Mouse (Mus musculus): ENCODE measurements around the gene Hmcn2.
A peak's percentile ranks its signal among the peaks of the same experiment; 100 is the strongest.

Gene Hmcn2

DNA sequence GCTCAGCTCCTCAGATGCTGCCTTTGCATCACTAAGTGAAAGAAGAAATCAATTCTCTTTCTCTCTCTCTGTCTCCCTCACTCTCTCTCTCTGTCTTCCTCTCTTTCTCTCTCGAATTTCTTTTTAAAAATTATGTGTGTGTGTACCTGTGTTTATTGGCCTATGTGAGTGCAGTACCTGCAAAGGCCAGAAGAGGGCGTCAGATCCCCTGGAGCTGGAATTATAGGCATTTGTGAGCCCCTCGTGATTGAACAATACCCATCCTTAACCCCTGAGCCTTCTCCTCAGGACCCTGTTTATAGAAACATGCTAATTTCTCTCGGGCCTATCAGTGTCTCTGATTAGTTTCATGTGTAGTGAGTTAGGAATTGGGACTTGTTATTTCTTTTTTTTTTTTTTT, 6.0 kb upstream of the Hmcn2 start:
- DNase-seq = no peak

DNA sequence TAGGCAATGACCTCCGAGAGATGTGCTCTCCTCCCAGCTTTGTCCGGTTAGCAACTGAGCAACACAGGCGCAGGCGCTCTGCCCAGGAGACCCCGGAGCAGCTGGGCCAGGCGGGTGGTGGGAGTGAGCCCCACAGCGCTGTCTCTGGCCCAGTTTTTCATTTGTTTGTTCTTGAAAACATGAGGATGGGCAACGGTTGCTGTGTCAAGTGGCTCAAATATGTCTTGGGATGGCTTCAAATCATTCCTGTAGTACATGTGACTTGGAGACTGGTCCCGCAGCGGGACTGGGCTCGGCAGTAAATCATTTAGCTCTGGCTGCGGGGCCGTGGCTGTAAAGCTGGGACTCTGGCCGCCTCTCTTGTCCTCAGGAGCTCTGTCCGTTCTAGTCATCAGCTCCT, 4.7 kb upstream of the Hmcn2 start:
- no peak for DNase-seq

DNA sequence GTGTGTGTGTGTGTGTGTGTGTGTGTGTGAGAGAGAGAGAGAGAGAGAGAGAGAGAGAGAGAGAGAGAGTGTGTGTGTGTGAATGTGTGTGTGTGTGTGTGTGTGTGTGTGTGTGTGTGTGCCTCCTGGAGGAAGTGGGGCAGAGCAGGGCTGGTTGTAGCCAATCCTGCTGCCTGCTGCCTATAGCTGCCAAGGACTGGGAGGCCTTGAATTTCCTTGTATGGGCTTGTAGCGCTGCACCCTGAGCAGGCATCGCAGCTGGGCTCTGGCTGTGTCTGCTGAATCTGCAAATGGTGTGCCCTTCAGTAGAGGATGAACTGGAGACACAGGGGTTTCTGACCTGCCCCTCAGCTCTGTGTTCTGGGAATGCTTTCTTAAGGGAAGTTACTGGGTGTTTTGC, 3.9 kb downstream of the Hmcn2 start:
- DNase-seq = no peak

DNA sequence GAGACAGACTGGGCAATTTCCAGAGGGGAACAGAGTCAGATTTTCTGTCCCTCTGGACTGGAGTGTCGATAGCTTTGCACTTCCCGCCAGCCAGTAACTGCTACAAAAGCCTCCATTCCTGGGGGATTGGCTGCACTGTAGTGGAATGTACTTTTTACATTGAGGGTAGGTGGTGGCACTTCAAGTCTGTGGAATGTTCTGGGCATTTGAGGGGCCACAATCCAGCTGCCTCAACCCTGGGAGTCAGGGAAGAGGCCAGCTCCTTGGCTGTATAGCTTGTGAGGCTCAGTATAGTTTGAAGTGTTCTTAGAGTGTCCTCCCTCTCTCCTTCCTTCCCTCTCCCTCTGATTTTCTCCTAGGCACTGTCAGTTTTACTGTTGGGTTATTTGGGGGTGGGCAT, 5.0 kb downstream of the Hmcn2 start:
- no peak for DNase-seq

DNA sequence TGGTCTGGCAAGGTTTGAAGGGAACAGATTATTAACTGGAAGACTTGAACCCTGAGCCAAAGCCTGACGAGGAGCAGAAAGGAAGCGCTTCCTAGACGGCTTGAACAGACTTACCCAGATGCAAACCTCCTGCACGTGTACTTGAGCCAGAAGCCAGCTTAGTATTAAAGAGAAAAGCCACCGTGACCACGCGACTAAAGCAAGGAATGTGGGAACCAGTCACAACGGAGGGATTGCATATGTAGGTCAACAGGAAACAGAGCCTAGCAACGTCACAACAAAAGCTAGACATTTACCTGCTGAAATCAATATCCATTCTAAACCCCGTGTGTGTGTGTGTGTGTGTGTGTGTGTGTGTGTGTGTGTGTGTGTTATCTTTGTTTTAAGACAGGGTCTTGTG, 13.0 kb downstream of the Hmcn2 start:
- DNase-seq = no peak

DNA sequence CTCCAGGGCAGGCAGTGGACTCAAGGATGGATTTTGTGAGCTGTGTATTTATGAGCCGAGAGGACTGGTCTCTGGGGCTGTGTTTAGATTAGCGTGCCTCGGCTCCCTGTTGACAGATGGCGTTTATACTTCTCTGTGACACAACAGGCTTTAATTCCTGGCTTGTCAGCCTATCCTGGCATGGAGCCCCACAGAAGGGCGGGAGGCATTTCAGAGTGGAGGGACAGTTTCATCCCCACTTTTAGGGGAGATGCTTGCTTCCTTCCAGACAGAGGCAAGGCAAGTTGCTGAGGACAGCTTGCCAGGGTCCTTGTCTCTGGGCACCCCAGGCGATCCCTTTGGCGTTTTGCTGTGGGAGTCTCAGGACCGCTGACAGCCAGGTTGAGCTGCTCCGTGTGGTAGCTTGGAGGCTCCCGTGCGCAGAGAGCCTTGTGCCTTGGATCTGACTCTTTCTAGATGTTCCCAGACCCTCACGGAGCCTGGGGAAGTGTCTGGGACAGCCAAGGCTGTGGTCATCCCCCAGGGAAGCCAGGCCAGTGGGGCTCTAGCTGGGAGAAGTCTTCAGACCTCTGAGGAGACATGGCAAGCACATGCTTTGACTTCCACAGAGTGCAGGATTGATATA, 23.6 kb downstream of the Hmcn2 start:
- DNase-seq = peak; percentile 25

DNA sequence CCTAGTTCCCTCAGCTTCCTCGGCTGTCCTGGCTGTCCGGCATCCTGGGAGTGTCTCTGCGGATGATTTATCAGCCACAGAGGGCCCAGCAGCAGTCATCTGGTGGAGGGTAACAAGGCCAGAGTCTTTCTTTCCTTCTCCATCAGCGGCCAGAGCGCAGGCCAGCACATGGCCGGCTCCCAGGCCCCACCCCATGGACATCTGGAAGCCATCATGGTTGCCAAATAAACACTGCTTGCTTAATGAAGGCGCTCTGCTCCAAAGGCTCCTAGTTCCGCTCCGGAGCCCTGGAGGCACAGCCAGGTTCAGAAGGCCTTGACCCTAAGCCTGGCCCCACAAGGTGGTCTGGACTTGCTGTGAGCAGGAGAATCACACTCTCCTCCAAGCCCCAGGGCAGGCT, 25.6 kb downstream of the Hmcn2 start:
- no peak for DNase-seq

DNA sequence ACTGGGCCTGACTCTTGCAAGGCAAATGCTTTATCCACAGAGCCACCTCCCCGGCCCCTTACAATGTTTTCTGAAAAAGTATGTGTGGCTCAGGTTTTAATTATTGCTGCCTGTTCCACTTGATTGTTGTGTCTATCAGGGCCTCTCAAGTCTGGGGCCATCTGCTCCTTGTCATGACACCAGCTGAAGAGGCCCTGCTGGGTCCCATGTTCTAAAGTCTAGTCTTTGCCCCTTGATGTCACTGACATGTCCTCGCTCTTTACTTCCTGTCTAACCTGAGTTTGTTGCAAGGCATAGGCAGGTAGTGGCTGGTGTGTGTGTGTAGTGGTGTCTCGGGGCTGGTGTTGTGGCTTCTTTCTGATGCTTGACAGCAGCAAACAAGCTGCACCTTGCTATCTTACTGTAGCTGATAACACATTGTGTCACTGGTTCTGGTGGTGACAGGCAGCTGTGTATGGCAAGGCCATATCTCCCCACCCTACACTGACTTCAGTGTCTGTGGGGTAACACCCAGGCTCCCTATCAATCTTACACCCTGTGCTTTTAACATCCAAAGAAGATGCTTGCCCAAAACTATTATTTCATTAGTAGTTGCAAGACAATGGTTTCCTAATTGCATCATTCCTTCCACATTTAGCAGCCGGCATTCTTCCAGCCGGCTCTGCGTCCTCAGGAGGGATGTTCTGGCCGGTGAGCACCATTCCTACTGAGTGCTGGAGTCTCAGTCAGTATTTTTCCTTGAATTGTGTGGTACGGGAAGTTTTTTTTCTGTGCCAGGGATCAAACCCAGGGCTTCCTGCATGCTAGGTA, 27.7 kb downstream of the Hmcn2 start:
- no peak for DNase-seq

DNA sequence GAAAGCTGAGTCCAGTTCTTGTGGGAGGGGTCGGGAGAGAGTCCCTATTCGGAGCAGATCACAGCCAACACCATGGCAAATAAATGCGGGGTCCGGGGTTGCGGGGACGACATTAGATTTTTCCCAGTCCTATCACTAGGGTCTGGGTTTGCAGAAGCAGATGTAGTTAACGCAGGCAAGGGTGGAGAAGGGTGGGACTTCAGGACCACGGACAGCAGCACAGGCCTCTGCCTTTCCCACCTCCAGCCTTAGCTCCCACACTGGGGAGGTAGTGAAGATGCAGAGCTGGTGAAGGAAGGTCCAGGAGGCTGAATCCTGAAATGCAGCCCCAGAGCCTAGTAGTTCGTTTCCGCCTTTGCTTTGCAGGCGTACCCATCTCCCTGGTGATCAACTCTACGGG, 31.9 kb downstream of the Hmcn2 start:
- no peak for DNase-seq

DNA sequence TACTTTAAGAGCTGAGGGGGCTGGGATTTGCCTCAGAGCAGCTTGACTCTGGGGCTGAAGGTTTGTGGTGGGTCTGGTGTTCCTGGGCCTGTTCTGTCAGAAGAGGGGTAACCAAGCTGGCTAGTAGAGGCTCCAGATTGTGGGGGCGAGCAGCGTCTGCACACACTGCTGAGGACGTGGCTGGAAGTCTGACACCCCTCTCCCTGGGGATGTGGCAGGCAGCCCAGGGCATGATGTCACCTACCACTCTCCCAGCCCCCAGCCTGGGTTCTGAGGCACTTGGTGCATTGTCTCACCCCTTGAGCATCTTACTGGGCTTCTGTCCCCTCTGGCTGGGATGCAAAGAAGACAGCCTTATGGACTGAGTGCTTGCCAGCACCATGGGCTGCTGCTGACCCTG, 34.2 kb downstream of the Hmcn2 start:
- DNase-seq = peak; percentile 35

DNA sequence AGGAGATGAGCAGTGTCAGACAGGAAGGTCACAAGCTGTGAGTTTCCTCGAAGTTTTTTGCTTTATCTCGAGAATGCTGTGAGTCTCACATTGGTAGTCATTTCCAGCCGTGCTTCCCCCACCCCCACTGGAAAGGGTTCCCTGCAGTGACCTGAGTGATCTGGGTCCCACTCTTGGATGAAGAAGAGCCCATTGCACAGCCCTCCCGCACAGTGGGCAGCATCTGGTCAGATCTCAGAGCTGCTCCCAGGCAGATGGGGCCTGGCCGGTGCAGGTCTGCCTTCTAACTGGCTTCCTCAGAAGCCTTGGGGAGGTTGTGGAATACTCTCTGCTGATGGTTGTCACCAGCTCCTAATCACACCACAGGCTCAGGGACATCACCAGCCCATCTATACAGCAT, 34.6 kb downstream of the Hmcn2 start:
- DNase-seq = no peak

DNA sequence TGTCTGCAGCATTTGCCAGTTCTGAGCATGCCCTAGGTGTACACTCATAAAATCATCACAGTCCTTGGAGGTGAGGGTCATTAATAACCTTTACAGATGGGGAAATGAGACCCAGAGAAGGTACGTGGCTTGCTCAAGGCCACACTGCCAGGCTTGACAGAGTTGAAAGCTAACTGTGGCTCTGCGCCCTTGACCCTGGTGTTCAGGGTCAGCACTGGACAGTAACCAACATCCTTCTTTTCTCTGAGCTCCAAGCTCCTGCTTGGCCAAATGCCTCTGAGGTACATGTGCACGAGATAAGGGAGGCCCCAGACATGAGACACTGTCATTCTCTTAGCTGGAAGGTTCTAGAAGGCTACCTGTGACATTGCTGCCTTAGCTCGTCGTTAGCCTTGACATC, 42.6 kb downstream of the Hmcn2 start:
- no peak for DNase-seq

DNA sequence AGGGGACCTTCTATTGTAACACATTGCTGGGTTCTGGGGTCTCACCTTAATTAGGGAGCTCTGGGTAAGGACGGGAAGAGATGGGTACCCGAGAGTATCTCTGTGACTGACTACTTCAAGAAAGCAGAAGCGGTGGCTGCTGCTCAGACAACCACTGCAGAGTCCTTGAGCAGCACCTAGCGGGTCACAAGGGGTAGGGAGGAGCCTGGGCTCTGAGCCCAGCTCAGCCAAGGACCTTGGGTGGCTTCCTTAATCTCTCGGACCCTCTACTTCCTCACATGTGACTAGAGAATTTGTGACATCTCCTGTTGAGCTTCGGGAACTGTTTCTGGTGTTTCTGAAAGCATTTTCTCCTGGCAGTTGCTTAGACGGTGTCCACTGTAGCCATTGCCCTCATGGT, 45.1 kb downstream of the Hmcn2 start:
- no peak for DNase-seq

DNA sequence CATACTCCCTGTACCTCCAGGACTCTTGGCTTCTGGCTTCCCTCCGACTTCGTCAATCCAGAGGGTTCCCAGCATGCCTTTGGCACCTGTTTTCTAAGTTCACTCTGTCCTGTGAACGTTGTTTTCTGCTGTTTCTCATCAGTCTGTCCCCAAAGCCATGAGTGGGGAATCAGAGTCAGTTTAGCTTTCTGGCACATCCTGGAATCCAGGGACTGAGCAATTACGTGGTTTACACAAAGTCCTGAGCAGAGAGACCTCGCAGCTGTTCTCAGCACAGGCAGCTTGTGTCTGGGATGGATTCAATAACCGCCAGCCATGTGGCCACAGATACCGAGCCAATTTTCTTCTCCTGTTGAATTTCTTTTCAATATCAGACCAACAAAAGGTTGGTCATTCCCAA, 53.0 kb downstream of the Hmcn2 start:
- no peak for DNase-seq

DNA sequence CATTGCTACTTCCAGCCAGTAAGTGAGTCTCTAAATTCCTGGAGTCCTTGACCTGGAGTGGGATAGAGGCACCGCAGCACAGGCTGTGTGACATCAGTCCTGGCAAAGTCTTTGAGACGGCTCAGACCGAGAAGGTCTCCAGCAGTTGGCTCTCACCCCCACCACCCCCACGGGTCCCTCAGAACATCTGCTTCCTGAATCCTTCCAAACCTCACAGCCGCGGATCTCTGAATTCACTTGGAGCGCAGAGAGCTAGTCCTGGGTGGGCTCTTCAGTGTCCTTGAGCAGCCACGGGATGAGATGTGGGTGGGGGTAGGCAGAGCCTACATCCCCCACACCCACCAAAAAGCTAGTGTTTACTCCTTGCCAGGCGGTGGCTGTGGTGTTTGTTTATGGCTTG, 57.2 kb downstream of the Hmcn2 start:
- no peak for DNase-seq

DNA sequence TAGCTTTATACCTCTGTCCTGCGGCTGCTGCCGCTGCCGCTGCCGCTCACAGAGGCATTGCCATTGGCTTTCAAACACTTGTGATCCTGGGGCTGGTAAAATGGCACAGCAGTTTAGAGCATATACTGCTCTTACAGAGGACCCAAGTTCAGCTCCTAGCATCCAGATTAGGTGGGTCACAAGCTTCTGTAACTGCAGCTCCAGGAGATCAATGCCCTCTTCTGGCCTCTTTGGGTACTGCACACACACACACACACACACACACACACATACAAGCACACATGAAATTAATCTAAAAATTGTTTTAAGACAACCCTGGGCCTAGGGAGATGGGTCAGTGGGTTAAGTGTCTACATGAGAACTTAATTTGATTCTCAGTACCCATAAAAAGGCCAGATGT, 58.0 kb downstream of the Hmcn2 start:
- no peak for DNase-seq

DNA sequence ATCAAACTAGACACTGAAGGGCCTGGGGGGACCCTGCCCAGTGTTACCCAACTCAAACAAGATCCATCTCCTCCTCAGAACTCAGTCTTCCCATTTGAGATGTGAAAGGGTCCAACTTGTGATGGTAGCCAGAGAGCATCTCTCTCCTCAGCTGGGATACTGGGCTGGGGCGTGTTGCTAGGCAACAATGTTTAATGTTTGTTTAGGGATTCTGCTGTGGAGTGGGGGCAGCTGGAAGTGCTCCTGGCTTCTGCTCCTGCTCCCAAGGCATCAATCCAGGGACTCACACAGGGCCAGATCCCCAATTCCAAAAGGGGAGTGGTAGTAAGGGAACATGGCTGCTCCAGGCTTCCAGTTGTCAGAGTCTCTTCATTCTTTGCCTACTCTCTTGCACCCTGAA, 60.2 kb downstream of the Hmcn2 start:
- peak; percentile 43 for DNase-seq

DNA sequence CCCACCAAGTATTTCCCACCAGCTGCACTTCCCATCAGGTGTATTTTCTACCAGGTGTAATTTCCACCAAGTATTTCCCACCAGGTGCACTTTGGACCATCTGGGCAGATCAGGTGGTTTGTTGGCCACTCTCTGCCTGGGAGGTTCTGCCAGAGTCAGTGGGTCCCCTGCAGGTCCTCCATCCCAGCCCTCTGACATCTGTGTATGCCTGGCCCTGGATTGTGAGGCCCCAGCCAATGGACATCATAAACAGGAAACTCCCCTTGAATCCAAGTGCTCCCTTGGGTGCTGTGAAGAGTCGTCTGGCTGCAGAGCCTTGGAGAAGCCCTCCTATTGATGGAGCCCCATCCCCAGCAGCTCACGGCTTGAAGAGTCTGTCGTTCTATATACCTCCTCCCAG, 61.8 kb downstream of the Hmcn2 start:
- DNase-seq = no peak

DNA sequence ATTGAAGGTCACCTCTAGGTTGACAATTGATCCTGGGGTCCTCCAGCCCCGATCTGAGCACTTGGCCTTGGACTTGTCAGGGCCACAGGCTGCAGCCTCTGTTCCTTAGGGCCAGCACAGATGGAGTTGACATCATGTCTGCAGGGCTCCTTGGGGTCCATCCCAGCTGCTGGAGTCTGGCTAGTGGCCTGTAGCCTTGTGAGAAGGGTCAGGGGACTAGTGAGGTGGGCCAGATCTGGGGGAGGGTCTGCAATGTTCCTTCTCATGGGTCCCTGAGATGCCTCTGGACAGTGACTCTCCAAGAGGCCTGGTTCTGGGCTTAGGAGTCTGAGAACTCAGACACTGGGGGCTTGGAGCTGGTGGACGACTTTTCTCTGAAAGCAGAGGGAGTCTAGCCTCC, 63.3 kb downstream of the Hmcn2 start:
- DNase-seq = no peak

DNA sequence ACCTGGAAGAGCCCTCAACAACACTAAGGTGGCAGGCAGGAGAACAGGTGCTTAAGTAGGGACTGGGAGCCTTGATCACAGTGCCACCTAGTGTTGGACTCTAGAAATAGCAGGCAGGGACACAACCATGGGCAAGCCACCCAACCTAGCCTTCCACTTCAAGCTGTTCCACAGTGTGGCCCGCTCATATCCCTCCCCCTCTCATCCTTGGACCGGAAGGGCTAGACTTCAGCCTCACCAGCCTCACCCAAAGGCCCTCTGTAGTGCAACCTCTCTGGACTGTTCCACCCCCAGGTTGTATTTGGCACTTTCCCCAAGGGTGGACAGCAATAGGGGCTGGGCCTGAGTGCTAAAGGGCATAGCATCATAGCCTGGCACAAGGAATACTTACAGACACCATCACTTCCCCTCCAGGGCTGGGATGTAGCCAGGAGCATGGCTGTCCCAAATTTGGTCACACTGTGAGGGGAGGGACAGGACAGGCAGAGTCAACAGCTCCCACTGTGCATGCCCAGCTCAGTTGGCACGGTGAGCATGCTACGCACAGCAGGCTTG, 67.2 kb downstream of the Hmcn2 start:
- peak; percentile 18 for DNase-seq

DNA sequence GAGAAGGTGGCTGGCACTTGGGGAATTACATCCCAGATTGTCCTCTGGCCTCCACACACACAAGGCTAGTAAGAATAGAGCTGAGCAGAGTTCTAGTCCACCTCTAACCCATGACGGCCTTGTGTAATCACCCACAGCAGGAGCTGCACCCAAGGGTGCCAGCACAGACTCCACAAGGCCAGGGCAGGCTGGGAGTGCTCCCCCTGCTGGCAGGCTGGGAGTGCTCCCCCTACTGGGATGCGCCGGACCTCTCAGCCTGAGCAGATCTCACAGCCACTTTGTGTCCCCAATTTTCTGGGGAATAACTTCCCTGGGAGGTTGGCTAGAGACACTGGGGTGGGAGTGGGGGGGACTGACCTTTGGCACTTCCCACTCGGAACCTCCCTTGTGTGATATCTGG, 68.7 kb downstream of the Hmcn2 start:
- no peak for DNase-seq

DNA sequence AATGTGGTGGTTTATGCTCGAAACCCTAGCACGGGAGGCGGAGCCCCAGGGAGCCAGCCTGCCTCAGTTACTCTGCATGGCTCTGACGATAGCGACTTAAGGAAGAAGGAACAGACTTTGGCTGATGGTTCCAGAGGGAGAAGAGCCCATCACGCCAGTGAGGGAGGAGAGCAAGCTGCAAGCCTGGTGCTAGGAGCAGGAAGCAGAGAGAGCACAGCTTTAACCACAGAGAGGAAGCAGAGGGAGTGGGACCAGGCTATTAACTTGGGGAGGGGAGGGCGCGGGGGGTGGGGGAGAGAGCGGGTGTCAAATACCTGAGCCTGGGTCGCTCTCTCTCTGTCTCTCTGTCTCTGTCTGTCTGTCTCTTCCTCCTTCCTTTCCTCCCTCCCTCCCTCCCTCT, 102.8 kb downstream of the Hmcn2 start:
- DNase-seq = no peak

DNA sequence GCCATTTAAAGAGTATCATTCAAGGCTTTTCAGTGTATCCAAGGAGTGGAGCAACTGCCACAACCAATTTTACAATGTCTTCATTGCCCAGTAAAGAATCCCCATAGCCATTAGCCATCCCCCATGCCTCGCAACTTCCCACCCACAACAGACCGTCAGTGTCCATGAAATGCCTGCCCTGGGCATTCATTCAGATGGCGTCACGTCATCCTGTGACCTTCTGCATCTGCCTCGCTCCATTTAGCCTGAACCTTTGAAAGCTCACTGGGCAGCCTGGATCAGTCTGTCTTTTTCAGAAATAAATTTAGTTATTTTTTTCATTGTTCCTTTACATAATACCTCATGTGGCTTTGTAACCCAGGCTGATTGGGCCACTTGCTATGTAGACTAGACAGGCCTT, 103.8 kb downstream of the Hmcn2 start:
- no peak for DNase-seq

DNA sequence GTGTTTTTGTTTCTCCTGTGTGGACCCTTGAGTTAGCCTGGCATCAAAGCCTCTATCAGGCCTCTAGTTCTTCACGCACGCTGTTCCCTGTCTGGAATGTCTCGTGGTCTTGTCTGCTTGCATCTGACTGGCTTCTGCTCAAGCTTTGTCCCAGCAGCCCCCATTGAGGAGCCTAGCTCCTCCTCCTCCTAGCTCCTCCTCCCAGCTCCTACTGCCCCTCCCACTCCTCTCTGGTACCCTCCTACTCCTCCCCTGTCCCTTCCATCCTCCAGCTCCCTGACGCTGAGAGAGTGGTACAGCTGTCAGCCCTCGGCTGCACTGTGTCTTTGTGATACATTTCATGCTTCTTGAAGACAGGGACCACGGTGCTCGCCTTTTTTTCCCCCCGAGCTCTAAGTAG, 104.4 kb downstream of the Hmcn2 start:
- DNase-seq = no peak

DNA sequence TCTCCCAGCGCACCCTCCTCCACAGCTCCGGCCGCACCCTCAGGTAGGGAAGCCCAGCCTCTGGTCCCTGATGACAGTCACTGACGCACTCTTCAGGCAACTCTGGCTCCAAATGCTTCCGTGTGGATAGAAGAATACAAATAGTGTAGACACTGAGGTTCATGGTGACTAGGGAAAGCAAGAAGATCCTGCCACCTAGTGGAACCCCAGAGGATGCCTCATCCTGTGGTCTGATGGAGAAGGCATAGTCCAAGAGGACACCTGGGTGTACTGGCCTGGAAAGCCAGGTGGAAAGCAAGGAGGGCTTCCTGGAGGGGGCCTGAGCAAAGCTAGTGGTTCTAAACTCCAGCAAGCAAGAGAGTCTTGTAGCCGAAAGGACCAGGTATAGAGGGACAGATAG, 106.7 kb downstream of the Hmcn2 start:
- DNase-seq = no peak
